Mouse (Mus musculus): ENCODE results near the gene Bclaf3. TPM values are rescaled to one million over a fixed set of nuclear protein-coding genes. Genes with fewer than 3 reads are reported as not detected.

Gene Bclaf3
- total and polyA plus RNA-seq, 3 experiments, result 12.8 to 23.7 TPM; not detected in 1

DNA sequence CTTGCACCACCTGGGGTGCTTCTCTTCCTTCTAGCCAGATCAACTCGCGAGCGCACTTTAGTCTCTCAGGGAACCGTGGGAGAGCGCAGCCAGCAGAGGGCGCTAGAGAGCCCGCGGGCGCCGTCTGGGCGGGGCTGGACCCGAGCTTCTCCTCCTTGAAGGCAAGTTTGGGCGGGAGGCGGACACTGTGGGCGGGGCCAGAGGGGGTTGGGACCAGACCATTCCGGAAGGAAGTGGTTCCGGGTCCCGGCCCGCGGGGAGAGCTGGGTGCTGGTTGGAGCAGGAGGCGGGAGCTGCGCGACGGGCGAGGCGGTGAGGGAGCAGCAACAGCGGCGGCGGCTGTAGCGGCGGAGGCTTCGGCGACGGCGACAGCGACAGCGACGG is 5.9 kb downstream of the Bclaf3 start (continued):
- TF ChIP-seq MYC (IDR thresholded peaks at IDR 0.05; ENCODE audit: low read depth, low read length) (peak; percentile 21; the same call in 1 of the 2 replicates), BHLHE40 (IDR thresholded peaks at IDR 0.05; ENCODE audit: borderline replicate concordance, low read depth, low read length) (no peak), HCFC1 (IDR thresholded peaks at IDR 0.05; ENCODE audit: low read depth, low read length) (peak; percentile 85), CHD1 (IDR thresholded peaks at IDR 0.05; ENCODE audit: low read depth, low read length) (no peak), GATA1 (IDR thresholded peaks at IDR 0.05; ENCODE audit: low read depth, low read length) (no peak), MXI1 (IDR thresholded peaks at IDR 0.05; ENCODE audit: low read depth, low read length) (peak; percentile 45), EP300 (IDR thresholded peaks at IDR 0.05; ENCODE audit: low read depth in 1 of 2, low read length in 2 of 2) (peak in 1 of 2 experiments; percentile 45; a peak in 2 of 4 replicates), POLR2AphosphoS2 (IDR thresholded peaks at IDR 0.05; ENCODE audit: low read length) (peak; percentile 83; the same call in 1 of the 2 replicates), MYB (IDR thresholded peaks at IDR 0.05; ENCODE audit: low read depth, low read length) (no peak), SMC3 (IDR thresholded peaks at IDR 0.05; ENCODE audit: low read depth, low read length) (peak; percentile 84), SIN3A (IDR thresholded peaks at IDR 0.05; ENCODE audit: low read length) (peak; percentile 66), USF1 (IDR thresholded peaks at IDR 0.05; ENCODE audit: low read depth, low read length) (no peak; the same call in 1 of the 2 replicates), POLR2AphosphoS5 (IDR thresholded peaks at IDR 0.05; ENCODE audit: borderline replicate concordance, low read depth, low read length) (no peak), RCOR1 (IDR thresholded peaks at IDR 0.05; ENCODE audit: low read depth, low read length) (0 out of 2 replicates have a peak, but pooled peaks have one; percentile 24), GABPA (IDR thresholded peaks at IDR 0.05; ENCODE audit: low read depth, low read length) (no peak), POLR2A (IDR thresholded peaks at IDR 0.05; ENCODE audit: control insufficient read depth in 1 of 2, insufficient read depth in 1 of 2, low read depth in 1 of 2, low read length in 2 of 2, poor library complexity in 1 of 2) (peak; percentile 79 to 84; a peak in 3 of 4 replicates), ZMIZ1 (IDR thresholded peaks at IDR 0.05; ENCODE audit: low read depth, low read length) (peak; percentile 23; the same call in 1 of the 2 replicates), MAFK (IDR thresholded peaks at IDR 0.05; ENCODE audit: borderline replicate concordance, low read depth, low read length) (no peak), ELF1 (IDR thresholded peaks at IDR 0.05; ENCODE audit: low read depth, low read length) (peak; percentile 89), KAT2A (conservative IDR thresholded peaks at IDR 0.05; ENCODE audit: low read depth, low read length) (no peak), ZC3H11A (IDR thresholded peaks at IDR 0.05; ENCODE audit: low read depth, low read length) (no peak), MEF2A (IDR thresholded peaks at IDR 0.05; ENCODE audit: extremely low read depth, insufficient replicate concordance, low read depth, low read length, poor library complexity, severe bottlenecking) (no peak), ZKSCAN1 (IDR thresholded peaks at IDR 0.05; ENCODE audit: low read depth, low read length) (no peak)

DNA sequence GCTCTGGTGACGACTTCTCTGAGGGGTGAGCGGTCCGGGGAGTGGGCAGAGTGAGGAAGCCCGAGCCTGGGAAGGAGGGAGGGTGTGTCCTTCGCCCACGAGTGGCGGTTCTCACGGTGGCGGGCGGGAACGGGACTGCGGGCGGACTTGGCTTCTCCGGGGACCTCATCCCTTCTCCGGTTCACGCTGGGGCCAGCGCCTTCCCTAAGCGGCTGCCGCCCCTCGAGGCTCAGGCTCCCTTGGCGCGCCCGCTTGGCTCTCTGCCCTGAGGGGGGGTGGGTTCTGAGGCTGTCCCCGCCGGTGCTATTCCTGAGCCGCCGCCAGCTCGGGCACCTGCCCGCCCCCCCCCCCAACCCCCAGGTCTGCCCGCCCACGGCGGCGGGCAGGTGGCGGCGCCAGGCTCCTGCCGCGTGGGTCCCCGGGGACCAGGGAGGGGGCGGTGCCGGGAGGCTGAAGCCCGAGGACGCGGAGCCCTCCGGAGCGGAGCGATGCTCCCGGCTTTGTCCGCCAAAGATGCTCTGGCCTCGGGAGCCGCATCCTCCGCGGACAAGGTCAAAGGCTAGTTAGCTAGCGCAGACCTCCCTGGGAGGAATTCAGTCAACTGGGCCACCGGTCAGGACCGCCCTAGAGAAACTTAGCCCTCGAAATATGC is 6.4 kb downstream of the Bclaf3 start:
- Histone ChIP-seq H3K36me3 (ENCODE audit: control insufficient read depth in 1 of 2, insufficient read depth in 2 of 2, low read length in 2 of 2) (peaks cover 3 to 21% of the 10 kb centered on the region in 2 experiments; a peak in 3 of 4 replicates), H3K9me3 (replicated peaks; ENCODE audit: insufficient read depth, low read length) (no peaks in the 10 kb centered on the region), H3K27me3 (ENCODE audit: control insufficient read depth in 1 of 2, insufficient read depth in 2 of 2, low read length in 2 of 2) (no peaks in the 10 kb centered on the region), H3K4me3 (ENCODE audit: control insufficient read depth in 1 of 2, insufficient read depth in 1 of 2, low read depth in 2 of 2, low read length in 2 of 2) (peak overlapping the region; percentile 61 to 69), H3K27ac (ENCODE audit: control insufficient read depth, low read depth, low read length) (peak overlapping the region; percentile 65), H3K79me2 (ENCODE audit: control insufficient read depth, insufficient read depth, low read length, poor library complexity) (peaks cover 29% of the 10 kb centered on the region), H3K4me1 (ENCODE audit: control insufficient read depth in 1 of 2, insufficient read depth in 2 of 2, low read length in 2 of 2) (peaks cover 8 to 13% of the 10 kb centered on the region in 2 experiments), H3K9ac (ENCODE audit: control insufficient read depth, low read depth, low read length, poor library complexity, severe bottlenecking) (peak overlapping the region; percentile 81)
- TF ChIP-seq E2F4 (IDR thresholded peaks at IDR 0.05; ENCODE audit: borderline replicate concordance, low read depth, low read length) (peak; percentile 2; the same call in 1 of the 2 replicates), MAZ (IDR thresholded peaks at IDR 0.05; ENCODE audit: low read depth, low read length) (no peak), ZNF384 (IDR thresholded peaks at IDR 0.05; ENCODE audit: low read depth, low read length) (peak; percentile 66; the same call in 1 of the 2 replicates), POLR2A (IDR thresholded peaks at IDR 0.05; ENCODE audit: control insufficient read depth in 1 of 2, insufficient read depth in 1 of 2, low read depth in 1 of 2, low read length in 2 of 2, poor library complexity in 1 of 2) (peak in 1 of 2 experiments; percentile 16; a peak in 1 of 4 replicates), KAT2A (conservative IDR thresholded peaks at IDR 0.05; ENCODE audit: low read depth, low read length) (no peak), UBTF (IDR thresholded peaks at IDR 0.05; ENCODE audit: borderline replicate concordance, insufficient read depth, low read depth, low read length) (peak; percentile 59; the same call in 1 of the 2 replicates), ELF1 (IDR thresholded peaks at IDR 0.05; ENCODE audit: low read depth, low read length) (no peak)
- DNase-seq (ENCODE audit: low read depth, low spot score), result no peak

Data from MEL (cell line).